Mouse (Mus musculus): Measurements from ENCODE around the gene Gramd4. TPM values are rescaled to one million over a fixed set of nuclear protein-coding genes. Genes with fewer than 3 reads are reported as not detected.

Gramd4 gene
- polyA plus RNA-seq, 1 experiment, result 25.4 TPM

Other genes starting within 250 kb of the Gramd4 start
- 36.6 and 59.8 TPM in 2 replicates for gene Cdpf1, start 246.0 kb upstream of the Gramd4 start, polyA plus RNA-seq (2012; rRNA removed)
- 0.16 and 0.30 TPM in 2 replicates for gene Pkdrej, start 236.0 kb upstream of the Gramd4 start, polyA plus RNA-seq (2012; rRNA removed)
- 10.8 and 10.9 TPM in 2 replicates for gene Ttc38, start 225.4 kb upstream of the Gramd4 start, polyA plus RNA-seq (2012; rRNA removed)
- 11.0 and 12.0 TPM in 2 replicates for gene Gtse1, start 197.9 kb upstream of the Gramd4 start, polyA plus RNA-seq (2012; rRNA removed)
- 15.4 and 17.6 TPM in 2 replicates for gene Trmu, start 178.4 kb upstream of the Gramd4 start, polyA plus RNA-seq (2012; rRNA removed)
- 3.5 and 7.2 TPM in 2 replicates for gene Celsr1, start 23.9 kb upstream of the Gramd4 start, polyA plus RNA-seq (2012; rRNA removed)
- 26.1 and 40.0 TPM in 2 replicates for gene Cerk, start 128.4 kb downstream of the Gramd4 start, polyA plus RNA-seq (2012; rRNA removed)
- gene Tbc1d22a, start 156.8 kb downstream of the Gramd4 start, polyA plus RNA-seq (2012; rRNA removed), result 30.9 and 46.2 TPM in 2 replicates

Data from large intestine, adult 2 months (tissue).